Mouse (Mus musculus) testis, adult 2 months (tissue): ENCODE measurements around the gene Mpped2.

ENCODE experiments used
- CTCF ChIP-seq: fragments of 200-500 bp; IDR thresholded peaks from 2 replicates; pipeline ENCODE4 v1.5.1; 2012; ENCODE audit warnings: low read depth, mild to moderate bottlenecking, inconsistent platforms, low read length, moderate library complexity; ENCODE audit not compliant: control insufficient read depth, insufficient read depth, insufficient replicate concordance
- POLR2A ChIP-seq: fragments of 200-500 bp; IDR thresholded peaks from 2 replicates; pipeline ENCODE4 v1.6.1; 2012; ENCODE audit warnings: low read depth, mild to moderate bottlenecking, inconsistent platforms, low read length, moderate library complexity; ENCODE audit not compliant: control insufficient read depth

- no peak for TF ChIP-seq CTCF
- no peak for TF ChIP-seq POLR2A
Observed at GRCm38 (mm10) chr2:106788055-106788454, 95.0 kb downstream of the Mpped2 start.
